Mouse (Mus musculus) layer of hippocampus, adult 6 months (tissue): ENCODE measurements around the gene Nmd3. TPM values are rescaled to one million over a fixed set of nuclear protein-coding genes. Genes with fewer than 3 reads are reported as not detected.

Experiments
- long read RNA-seq, 2 experiments: library from polyadenylated mRNA; unstranded; transcript quantifications; one replicate each; pipeline ENCODE4 v2.0.0; 2019 to 2020
- polyA plus RNA-seq: library from polyadenylated mRNA; unstranded; fragments of <200 nt; fragmentation: Nextera tagmentation; gene quantifications from 2 replicates; pipeline ENCODE4 v1.2.3, GENCODE M21; 2021

The Nmd3 gene
- 53.7 and 58.9 TPM in 2 replicates for polyA plus RNA-seq
- long read RNA-seq, experiment 1, full-length matches to known transcripts = 48 of 74 reads
- long read RNA-seq, experiment 1, partial matches to known transcripts = 7 of 74 reads
- long read RNA-seq, experiment 1, other reads (novel, unspliced or antisense) = 19 of 74 reads
- long read RNA-seq, experiment 2, full-length matches to known transcripts = 156 of 208 reads
- long read RNA-seq, experiment 2, partial matches to known transcripts = 10 of 208 reads
- long read RNA-seq, experiment 2, other reads (novel, unspliced or antisense) = 42 of 208 reads

DNA sequence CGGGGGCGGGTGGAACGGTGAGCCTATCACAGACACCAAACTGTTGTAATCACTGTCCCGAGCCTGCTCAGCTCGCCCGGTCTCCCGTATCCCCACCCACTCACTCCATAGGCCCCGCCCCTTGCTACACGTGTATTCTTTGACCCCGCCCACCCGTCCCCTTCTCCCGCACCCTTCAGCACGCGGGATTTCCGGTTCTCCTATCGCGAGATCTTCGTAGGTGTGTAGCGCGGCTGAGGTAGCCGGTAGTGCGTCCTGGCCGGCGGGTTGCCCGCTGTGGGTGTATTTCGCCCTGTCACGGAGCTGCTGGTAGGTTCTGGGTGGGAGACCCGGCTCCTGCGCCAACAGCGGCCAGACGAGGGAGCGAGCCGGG lies at the start of gene Nmd3:
Nmd3 (plus strand) TSS at position 172 of the 373 bp plus-strand sequence.

Other genes starting within 250 kb of the Nmd3 start
- gene B3galnt1, start 123.0 kb upstream of the Nmd3 start, polyA plus RNA-seq = 67.3 and 80.6 TPM in 2 replicates
- 0.97 and 1.9 TPM in 2 replicates for gene Sptssb, start 138.0 kb downstream of the Nmd3 start, polyA plus RNA-seq